Mouse (Mus musculus) MN1 (cell line): ENCODE results near the gene Mapk8.

Experiments used
- DNase-seq: peaks from one replicate; pipeline ENCODE4 v3.0.0-alpha.2; 2016; ENCODE audit warnings: low spot score

Mapk8 gene

GRCm38 (mm10) chr14:33398065-33398860 lies 48.7 kb downstream of the Mapk8 start:
- no peak for DNase-seq

GRCm38 (mm10) chr14:33380830-33381457 lies 66.0 kb downstream of the Mapk8 start:
- no peak for DNase-seq

GRCm38 (mm10) chr14:33378723-33379122 lies 68.2 kb downstream of the Mapk8 start:
- no peak for DNase-seq

GRCm38 (mm10) chr14:33377211-33377610 lies 69.7 kb downstream of the Mapk8 start:
- no peak for DNase-seq

GRCm38 (mm10) chr14:33374089-33374488 lies 72.9 kb downstream of the Mapk8 start:
- DNase-seq = no peak

GRCm38 (mm10) chr14:33373271-33373670 lies 73.7 kb downstream of the Mapk8 start:
- no peak for DNase-seq

GRCm38 (mm10) chr14:33371248-33371647 lies 75.7 kb downstream of the Mapk8 start:
- DNase-seq = peak; percentile 73

- DNase-seq = no peak
Measured at GRCm38 (mm10) chr14:33370056-33370455, 76.9 kb downstream of the Mapk8 start.

- DNase-seq = no peak
Measured at GRCm38 (mm10) chr14:33369375-33369774, 77.6 kb downstream of the Mapk8 start.

- no peak for DNase-seq
Measured at GRCm38 (mm10) chr14:33366891-33367777, 79.8 kb downstream of the Mapk8 start.

- no peak for DNase-seq
Measured at GRCm38 (mm10) chr14:33364061-33364460, 82.9 kb downstream of the Mapk8 start.

- DNase-seq = no peak
Measured at GRCm38 (mm10) chr14:33363611-33364010, 83.3 kb downstream of the Mapk8 start.

- no peak for DNase-seq
Measured at GRCm38 (mm10) chr14:33362807-33363206, 84.2 kb downstream of the Mapk8 start.

GRCm38 (mm10) chr14:33362122-33362521 lies 84.8 kb downstream of the Mapk8 start:
- no peak for DNase-seq

GRCm38 (mm10) chr14:33361546-33361945 lies 85.4 kb downstream of the Mapk8 start:
- peak; percentile 22 for DNase-seq

GRCm38 (mm10) chr14:33358891-33359290 lies 88.1 kb downstream of the Mapk8 start:
- no peak for DNase-seq

- DNase-seq = no peak
Measured at GRCm38 (mm10) chr14:33357600-33358368, 89.2 kb downstream of the Mapk8 start.

GRCm38 (mm10) chr14:33355276-33355675 lies 91.7 kb downstream of the Mapk8 start:
- DNase-seq = no peak

GRCm38 (mm10) chr14:33352890-33353289 lies 94.1 kb downstream of the Mapk8 start:
- DNase-seq = no peak

GRCm38 (mm10) chr14:33351984-33352722 lies 94.8 kb downstream of the Mapk8 start:
- DNase-seq = peak; percentile 49

- DNase-seq = no peak
Measured at GRCm38 (mm10) chr14:33351019-33351418, 95.9 kb downstream of the Mapk8 start.
